Mouse (Mus musculus) cerebellum, adult 8-10 months (tissue): ENCODE results near the gene Pctp.

Experiments used
- DNase-seq: peaks from one replicate; pipeline ENCODE4 v3.0.0; 2022

Pctp gene

DNA sequence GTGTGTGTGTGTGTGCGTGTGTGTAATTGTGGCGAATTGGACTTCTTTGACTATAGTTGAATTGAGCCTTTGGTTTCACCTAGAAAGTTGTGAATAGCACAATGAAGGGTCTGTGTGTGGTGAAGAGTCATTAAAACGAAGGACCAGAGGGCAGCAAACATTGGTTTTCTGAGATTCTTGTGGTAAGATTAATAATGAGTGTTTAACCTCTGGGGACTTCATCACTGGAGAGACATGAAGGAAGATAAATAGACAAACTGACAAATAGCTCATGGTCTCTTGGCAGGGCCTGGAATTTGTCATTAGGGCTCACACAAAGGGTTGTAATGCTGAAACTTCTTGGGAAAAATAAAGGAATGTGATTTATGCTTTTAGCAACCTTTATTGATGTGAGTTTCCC, 31.4 kb downstream of the Pctp start:
- DNase-seq = no peak

- DNase-seq = no peak
Measured at GRCm38 (mm10) chr11:89970726-89971125, 32.0 kb downstream of the Pctp start.

GRCm38 (mm10) chr11:89969131-89969530, 33.6 kb downstream of the Pctp start:
- no peak for DNase-seq

- no peak for DNase-seq
Measured at GRCm38 (mm10) chr11:89950691-89951270, 51.9 kb downstream of the Pctp start.

- no peak for DNase-seq
Measured at GRCm38 (mm10) chr11:89947806-89948205, 54.9 kb downstream of the Pctp start.

DNA sequence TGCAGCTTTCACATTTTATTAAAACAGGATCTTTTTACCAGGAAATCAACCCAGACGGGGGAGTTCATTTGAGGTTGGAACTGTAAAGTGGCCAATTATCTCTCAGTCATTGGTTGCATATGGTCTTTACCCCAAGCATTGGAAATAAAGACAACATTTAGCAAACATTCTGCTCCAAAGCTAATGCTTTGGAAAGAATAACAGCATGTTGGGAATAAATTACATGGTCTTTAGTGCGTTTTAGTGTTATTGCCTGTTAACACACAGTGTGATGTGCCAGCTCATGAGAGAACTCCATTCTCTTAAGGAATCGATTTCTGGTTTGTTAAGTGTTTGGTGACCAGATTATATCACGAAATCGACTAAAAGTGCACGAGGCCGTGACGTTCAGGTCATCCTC, 57.5 kb downstream of the Pctp start:
- no peak for DNase-seq

- DNase-seq = no peak
Measured at GRCm38 (mm10) chr11:89937241-89937640, 65.5 kb downstream of the Pctp start.
